Mouse (Mus musculus) mouse embryonic stem cell (cell line): ENCODE data around the gene Babam2.

Experiments
- in situ Hi-C, 2 experiments: fragments of 300-500 bp; cut with MboI; formaldehyde crosslinking; loops; 1 replicate in 1 of 2; 3 replicates in 1 of 2; pipeline ENCODE4 v1.14.3; 2019 to 2020; ENCODE audit warnings: low sequenced_read_pairs in 2 of 2, low pct_unique_long_range_greater_than_20kb in 1 of 2, mixed read lengths in 1 of 2; ENCODE audit not compliant: unreplicated experiment in 1 of 2

The Babam2 gene

DNA sequence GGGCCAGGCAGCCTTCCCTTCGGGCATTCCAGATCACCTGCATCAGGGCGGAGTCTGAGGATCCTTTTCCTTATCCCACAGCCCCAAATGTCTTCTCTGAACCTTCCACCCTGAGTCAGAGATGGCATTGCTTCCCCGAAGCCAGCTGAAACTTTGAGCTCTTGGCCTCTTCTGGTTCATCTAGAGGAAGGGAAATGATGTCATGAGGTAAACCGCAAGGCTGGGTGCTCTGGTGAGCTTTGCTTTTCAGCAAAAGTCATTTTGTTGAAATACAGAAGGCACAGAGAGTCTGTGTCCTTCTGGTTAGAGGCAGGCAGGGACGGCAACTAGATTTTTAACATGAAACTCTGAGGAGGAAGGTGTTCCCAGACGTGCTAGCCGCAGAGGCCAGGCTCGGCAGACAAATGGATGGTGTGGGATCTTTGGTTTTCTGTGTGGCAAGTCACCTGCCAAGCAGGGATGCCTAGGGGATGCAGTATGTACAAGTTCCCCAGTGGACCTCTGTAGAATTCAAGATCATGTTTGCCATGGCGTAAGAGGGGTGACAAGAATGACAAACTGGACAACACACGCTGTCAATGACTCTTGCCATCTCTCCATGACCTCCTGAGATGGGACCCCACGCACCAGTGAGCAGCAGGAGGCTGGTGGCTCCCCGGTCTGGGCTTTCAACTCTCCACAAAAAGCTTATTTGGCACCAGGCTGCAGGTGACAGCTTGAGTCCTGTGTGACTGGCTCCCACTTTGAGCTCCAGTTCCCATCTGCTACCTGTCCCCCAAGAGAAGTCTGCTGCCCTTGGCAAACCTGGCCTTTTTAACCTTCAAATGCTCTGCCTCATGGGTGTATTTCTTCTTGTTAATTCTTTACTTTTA, 406.9 kb downstream of the Babam2 start:
- in situ Hi-C loops = no loop called here

DNA sequence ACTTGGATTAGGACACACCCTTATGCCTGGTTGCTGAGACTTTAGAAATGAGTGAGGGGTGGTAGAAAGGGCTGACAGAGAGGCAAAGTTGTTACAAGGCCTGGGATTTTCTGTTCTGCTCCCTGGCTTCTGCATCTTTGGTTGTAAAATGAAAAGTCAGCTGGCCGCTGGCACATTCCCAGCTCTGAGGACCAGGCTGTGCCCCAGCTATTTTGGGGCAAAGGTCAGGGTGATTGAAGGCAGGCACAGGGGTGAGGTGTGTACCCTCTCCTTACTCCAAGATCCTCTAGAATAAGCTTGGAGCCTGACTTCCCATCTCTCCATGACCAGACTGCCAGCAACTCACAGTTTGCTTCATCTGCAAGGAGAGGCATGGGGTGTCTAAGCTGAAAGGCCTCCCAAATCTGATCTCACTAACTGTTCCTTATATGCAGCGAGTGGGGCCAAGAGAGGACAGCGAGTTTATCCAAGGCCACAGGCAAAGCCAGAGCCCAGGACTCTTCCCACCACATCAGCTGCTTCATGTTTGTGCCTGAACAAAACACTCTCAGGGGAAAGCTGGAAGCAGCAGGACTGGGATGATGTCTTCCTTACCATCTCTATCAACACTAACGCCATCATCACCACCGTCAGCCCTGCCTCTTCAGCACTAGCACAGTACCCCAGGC, 409.1 kb downstream of the Babam2 start:
- in situ Hi-C loops = no loop called here

DNA sequence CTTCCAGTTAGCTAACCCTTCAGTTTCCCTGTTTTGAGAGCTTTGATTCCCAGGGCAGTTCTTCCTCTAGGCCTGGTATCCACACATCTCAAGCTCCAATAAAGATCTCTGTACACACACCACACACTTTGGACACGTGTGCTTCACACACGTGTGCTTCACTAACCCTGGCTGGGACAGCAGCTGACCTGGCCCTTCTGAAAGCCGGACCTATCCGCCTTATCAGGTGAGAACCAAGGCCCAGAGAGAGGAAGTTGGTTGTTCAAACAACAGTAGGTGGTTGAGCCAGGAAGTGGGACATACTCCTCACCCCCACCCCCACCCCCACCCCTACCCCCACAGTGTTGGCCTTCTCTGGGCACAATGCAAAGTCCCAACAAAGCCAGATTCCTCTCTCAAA, 413.2 kb downstream of the Babam2 start:
- in situ Hi-C loops = no loop called here

DNA sequence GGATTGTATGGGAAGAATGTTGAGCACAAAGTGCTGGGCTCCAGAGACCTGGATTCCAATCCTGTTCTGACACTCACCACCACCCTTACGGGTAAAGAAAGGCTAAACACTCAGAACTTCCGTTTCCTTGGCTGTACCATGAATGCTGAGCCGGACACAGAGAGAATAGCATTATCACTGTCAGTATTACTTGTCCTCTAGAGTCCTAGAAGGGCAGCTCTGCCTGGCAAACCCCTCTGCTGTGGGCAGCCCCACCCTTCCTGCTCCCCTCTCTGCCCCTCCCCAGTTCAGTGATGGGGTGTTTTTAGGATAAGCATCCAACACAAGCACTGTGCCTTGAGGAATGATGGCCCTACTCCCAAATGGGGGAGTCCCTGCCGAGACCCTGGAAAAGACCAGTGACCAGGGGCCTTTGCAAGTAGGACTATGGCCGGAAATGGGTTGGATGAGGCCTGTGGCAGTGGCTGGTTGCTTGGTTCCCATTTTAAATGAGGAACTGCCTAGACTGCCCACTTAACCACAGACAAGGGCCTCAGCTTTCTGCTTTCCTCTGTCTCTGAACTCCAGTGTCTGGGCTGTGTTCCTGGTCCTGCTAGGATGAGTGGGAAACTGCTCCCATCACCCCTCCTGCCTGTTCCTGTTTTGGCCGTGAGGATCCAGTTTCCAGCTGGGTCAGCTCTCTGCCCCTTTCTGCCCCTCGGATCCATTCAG, 414.9 kb downstream of the Babam2 start:
- in situ Hi-C loops = no loop called here

DNA sequence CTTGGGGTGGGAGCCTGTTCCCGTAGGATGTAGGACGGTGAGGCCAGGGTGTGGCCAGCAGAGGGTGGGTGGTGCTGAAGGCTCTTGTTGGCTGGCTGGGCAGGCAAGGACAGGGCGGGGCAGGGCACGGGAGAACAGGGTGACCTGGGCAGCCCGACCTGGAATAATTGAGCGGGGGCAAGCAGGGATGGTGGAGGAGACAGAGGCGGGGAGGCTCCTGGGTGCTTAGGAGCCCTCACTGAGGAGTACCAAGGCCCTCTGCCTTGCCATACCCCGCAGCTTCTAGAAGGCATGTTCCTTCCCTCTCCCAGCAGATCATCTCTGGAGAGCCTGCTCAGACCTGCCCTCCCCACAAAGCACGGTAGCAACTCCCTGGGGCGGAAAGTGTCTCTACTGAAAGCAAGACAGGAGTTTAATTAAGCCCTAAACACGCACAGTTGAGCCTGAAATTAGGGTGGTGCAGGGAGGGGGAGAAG, 423.5 kb downstream of the Babam2 start:
- in situ Hi-C loops = no loop called here

DNA sequence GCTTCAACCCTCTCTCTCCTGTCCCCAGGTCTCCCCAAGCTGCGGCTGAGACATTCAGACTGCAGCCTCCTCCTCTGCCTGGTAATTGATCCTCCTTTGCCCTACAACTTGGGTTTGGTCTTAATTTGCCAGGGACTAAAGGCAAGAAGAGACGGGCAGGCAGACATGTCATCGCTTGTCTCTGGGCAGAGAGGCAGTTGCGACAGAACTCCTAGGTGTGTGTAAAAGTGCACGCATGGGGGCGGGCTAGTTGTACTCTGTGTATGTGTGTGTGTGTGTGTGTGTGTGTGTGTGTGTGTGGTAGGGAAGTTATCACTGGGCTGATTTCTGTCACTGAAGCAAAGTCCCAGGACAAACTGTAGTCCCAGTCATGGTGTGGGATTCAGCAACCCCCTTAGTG, 424.5 kb downstream of the Babam2 start:
- in situ Hi-C loops = no loop called here

DNA sequence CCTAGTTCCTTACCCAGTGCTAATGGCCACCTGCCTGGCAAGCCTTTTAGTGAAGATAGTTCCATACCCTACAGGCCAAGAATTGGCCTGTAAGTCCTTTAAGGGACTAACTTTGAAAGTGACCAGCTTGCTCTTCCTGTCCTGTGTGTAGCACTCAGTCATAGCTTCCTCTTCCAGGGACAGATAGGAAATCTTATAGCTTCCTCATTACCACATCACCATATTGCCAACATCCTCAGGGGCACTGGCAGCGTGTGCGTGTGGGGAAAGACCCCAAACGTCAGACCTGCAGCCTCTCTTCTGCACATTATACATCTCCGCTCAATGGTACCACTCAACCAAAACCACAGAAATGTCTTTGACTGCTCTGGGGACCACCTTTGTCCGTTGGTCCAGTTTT, 424.9 kb downstream of the Babam2 start:
- in situ Hi-C loops = no loop called here

DNA sequence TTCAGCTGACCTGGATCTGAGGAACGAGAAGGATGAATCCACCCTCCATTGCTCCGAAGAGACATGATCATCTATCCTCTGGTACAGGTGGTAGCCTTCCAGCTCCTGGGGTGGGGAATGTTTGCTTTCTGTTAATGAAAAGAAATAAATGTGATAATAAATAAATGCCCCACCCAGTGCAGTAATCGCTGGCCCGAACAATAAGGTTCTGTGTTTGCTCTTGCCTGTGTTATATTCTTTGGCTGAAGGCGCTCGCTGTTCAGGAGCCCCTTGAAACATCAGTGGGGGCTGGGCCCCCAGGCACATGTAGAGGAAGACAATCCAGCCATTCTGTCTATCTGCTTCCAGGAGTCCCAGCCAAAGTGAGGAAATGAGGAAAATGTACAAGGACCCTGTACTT, 427.5 kb downstream of the Babam2 start:
- in situ Hi-C loops = no loop called here

DNA sequence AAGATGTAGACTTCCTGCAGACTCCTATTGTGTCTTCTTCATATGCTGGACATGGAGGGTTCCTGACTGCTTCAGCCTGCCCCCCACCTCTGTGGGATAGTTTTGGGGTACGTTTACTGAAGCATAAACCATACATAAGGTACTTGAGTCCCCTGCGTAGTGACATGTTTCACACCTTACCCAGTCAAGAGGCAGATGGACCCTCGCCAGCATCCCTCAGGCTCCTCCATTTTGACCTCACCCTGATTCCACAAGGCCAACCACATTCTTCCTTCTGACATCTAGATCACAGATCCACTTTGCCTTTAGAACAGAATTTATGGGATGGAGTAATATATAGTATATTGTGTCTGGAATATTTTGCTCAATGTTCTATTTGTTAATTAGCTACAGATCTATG, 429.7 kb downstream of the Babam2 start:
- in situ Hi-C loops = no loop called here

DNA sequence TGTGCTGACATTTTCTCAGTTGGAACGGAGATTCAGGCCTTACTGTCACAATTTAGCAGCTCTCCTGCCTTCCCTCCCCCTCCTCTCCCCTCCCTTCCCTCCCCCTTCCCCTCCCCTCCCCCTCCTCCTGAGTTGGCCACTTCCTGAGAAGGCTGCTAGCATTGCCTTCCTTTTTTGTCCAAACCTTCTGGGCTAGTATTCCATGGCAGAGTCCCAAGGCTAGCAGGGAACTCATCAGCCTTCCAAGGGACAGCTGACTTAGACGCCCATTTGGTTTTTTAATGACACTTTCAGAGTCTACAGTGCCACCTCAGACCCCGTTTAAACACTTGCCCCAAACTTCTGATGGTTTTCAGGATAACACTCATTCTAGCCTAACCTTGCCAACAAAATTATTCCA, 430.4 kb downstream of the Babam2 start:
- in situ Hi-C loops = no loop called here

DNA sequence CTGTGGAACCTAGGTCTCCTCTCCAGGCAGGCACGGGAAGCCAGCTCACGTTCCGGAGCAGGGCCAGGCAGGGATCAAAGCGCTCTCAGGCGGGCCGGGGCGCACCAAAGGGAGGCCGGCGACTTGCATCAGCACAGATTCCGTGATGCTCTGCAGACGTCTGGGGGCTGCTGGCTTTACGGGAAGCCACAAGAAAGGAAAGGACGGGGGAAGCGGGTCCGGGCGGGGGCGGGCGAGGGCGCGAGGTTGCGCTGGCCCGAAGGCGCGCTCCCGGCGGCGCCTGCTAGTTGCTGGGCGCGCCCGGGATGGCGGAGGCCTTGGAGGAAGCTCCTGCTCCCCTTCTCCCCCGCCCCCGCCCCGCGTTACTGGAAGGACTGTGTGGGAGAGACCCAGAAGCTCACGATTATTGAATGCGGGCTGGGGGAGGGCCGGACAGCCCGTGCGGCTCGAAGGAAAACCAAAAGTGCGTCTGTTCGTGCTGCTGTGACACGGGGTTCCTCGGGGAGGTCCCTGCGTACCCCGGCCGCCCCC, 435.6 kb downstream of the Babam2 start:
- in situ Hi-C loops = loop anchor here in 1 of 2 experiments (10.0 kb wide), 1 partner anchor 528 kb away; no protein-coding TSS in a partner anchor

DNA sequence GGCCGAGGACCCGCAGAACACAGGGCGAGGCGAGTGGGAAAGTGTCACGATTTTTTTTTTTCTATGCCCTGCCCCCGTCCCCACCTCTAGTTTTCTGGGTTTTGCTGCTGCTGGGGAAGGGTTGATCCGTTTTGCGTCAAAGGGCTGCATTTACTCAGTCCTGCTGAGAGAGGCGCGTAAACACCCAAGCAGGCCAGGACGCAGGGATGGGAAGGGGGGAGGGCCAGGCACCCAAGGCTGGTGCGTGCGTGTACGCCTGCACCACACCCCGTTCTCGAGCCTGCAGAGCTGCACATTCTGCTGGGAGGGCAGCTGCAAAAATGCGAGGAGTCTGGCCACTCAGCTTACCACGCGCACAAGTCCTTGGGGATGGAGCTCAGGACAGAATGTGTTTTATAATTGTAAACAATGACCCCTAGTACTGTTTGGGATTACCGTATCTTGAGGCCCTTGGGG, 436.1 kb downstream of the Babam2 start:
- in situ Hi-C loops = loop anchor here in 1 of 2 experiments (10.0 kb wide), 1 partner anchor 529 kb away; no protein-coding TSS in a partner anchor

DNA sequence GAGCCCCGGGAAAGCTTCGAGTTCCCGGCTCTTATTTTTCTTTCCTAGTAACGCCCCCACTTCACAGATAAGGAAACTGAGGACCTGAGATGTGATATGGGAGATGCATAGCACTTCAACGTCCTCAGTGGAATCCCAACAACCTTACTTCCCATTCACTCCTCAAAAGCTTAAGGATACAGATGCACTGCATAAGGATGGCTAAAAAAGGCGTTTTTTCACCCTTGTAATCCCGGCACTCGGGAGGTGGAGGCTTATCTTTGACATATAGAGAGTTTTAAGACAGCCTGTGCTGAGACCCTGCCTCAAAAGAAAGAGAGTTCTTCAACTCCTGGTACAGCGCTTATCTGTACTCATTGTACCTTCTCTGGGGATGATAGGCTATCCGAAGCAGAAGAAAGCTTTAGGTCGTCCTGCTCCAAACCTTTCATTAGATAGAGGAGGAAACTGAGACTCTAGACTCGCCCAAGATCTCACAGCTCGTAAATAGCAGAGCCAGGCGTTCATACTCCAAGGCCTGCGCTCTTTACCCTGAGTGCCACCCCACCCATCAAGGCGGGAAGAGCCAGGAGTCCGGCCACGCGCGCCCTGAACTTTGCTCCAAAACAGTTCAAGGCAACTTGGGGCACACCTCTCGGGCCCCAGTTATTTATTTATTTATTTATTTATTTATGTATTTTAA, 436.7 kb downstream of the Babam2 start:
- in situ Hi-C loops = loop anchor here in 1 of 2 experiments (10.0 kb wide), 1 partner anchor 529 kb away; no protein-coding TSS in a partner anchor
